Mouse (Mus musculus): ENCODE results near the gene Zfp654.
A peak's percentile ranks its signal among the peaks of the same experiment; 100 is the strongest.

Gene Zfp654

GRCm38 (mm10) chr16:64770521-64771430, 80.7 kb downstream of the Zfp654 start, which contains the start of gene 4930453N24Rik:
TSS of gene 4930453N24Rik (minus strand) at chr16:64771161.
- peak; percentile 80 to 84 for DNase-seq (ENCODE audit: low spot score in 2 of 2)

GRCm38 (mm10) chr16:64766696-64767300, 84.7 kb downstream of the Zfp654 start:
- peak in 1 of 2 experiments; percentile 26 for DNase-seq (ENCODE audit: low spot score in 2 of 2)

- DNase-seq (ENCODE audit: low spot score in 2 of 2), result no peak
Observed at GRCm38 (mm10) chr16:64759245-64759626, 92.2 kb downstream of the Zfp654 start.

- peak; percentile 24 to 29 for DNase-seq (ENCODE audit: low spot score in 2 of 2)
Observed at GRCm38 (mm10) chr16:64758561-64759244, 92.7 kb downstream of the Zfp654 start.

- no peak for DNase-seq (ENCODE audit: low spot score in 2 of 2)
Observed at GRCm38 (mm10) chr16:64757666-64758400, 93.6 kb downstream of the Zfp654 start.

- DNase-seq (ENCODE audit: low spot score in 2 of 2), result no peak
Observed at GRCm38 (mm10) chr16:64756321-64756720, 95.1 kb downstream of the Zfp654 start.

- no peak for DNase-seq (ENCODE audit: low spot score in 2 of 2)
Observed at GRCm38 (mm10) chr16:64754743-64755139, 96.7 kb downstream of the Zfp654 start.

- no peak for DNase-seq (ENCODE audit: low spot score in 2 of 2)
Observed at GRCm38 (mm10) chr16:64753990-64754742, 97.3 kb downstream of the Zfp654 start.

- peak in 1 of 2 experiments; percentile 33 for DNase-seq (ENCODE audit: low spot score in 2 of 2)
Observed at GRCm38 (mm10) chr16:64748237-64748636, 103.2 kb downstream of the Zfp654 start.

- DNase-seq (ENCODE audit: low spot score in 2 of 2), result no peak
Observed at GRCm38 (mm10) chr16:64745089-64745488, 106.4 kb downstream of the Zfp654 start.

- DNase-seq (ENCODE audit: low spot score in 2 of 2), result no peak
Observed at GRCm38 (mm10) chr16:64737289-64737688, 114.2 kb downstream of the Zfp654 start.

Data from spleen, postnatal 36 days (tissue).